Mouse (Mus musculus) adrenal gland (tissue): Measurements from ENCODE around the gene Dusp5.
"Not testable (repeated sequence)": the region's sequence is repeated elsewhere in the genome, so short reads cannot be mapped to it uniquely, and the experiment has no call there.

Experiments
- intact Hi-C: fragments of 180-260 bp; cut with DNase I; formaldehyde crosslinking; loops from one replicate; pipeline ENCODE4 v1.15.1; 2025
- long read RNA-seq, 2 experiments: library from polyadenylated mRNA; unstranded; transcript quantifications; one replicate each; pipeline ENCODE4 v2.0.0; 2020; ENCODE audit warnings: borderline replicate concordance in 1 of 2; ENCODE audit not compliant: insufficient replicate concordance in 1 of 2

Gene Dusp5
- long read RNA-seq, experiment 1: 0 reads
- long read RNA-seq, experiment 2, partial matches to known transcripts: 0 of 1 reads
- long read RNA-seq, experiment 2, other reads (novel, unspliced or antisense): 0 of 1 reads

- intact Hi-C loops: loop anchor here (5.0 kb wide), 1 partner anchor 48 kb away; no protein-coding TSS in a partner anchor
Observed at GRCm38 (mm10) chr19:53528752-53529454, at the start of gene Dusp5. Gene Dusp5, plus strand, starts transcription at chr19:53529109.

GRCm38 (mm10) chr19:53479590-53479989, 49.3 kb upstream of the Dusp5 start:
- intact Hi-C loops: no loop called here

GRCm38 (mm10) chr19:53482093-53482492, 46.8 kb upstream of the Dusp5 start:
- intact Hi-C loops: no loop called here

GRCm38 (mm10) chr19:53482527-53482926, 46.4 kb upstream of the Dusp5 start:
- intact Hi-C loops: no loop called here

- intact Hi-C loops: no loop called here
Observed at GRCm38 (mm10) chr19:53483984-53484383, 44.9 kb upstream of the Dusp5 start.

GRCm38 (mm10) chr19:53484918-53485317, 44.0 kb upstream of the Dusp5 start:
- intact Hi-C loops: no loop called here

GRCm38 (mm10) chr19:53489187-53489586, 39.7 kb upstream of the Dusp5 start:
- intact Hi-C loops: no loop called here

GRCm38 (mm10) chr19:53489910-53490309, 39.0 kb upstream of the Dusp5 start:
- intact Hi-C loops: no loop called here

- intact Hi-C loops: no loop called here
Observed at GRCm38 (mm10) chr19:53490898-53491297, 38.0 kb upstream of the Dusp5 start.

GRCm38 (mm10) chr19:53492528-53492927, 36.4 kb upstream of the Dusp5 start:
- intact Hi-C loops: no loop called here

- intact Hi-C loops: no loop called here
Observed at GRCm38 (mm10) chr19:53493866-53494265, 35.0 kb upstream of the Dusp5 start.

- intact Hi-C loops: no loop called here
Observed at GRCm38 (mm10) chr19:53497910-53498309, 31.0 kb upstream of the Dusp5 start.

- intact Hi-C loops: no loop called here
Observed at GRCm38 (mm10) chr19:53499049-53499448, 29.9 kb upstream of the Dusp5 start.

GRCm38 (mm10) chr19:53499451-53499940, 29.4 kb upstream of the Dusp5 start:
- intact Hi-C loops: no loop called here

GRCm38 (mm10) chr19:53500298-53501006, 28.5 kb upstream of the Dusp5 start:
- intact Hi-C loops: no loop called here

- intact Hi-C loops: not testable (repeated sequence)
Observed at GRCm38 (mm10) chr19:53501239-53501638, 27.7 kb upstream of the Dusp5 start.

- intact Hi-C loops: no loop called here
Observed at GRCm38 (mm10) chr19:53501765-53502164, 27.1 kb upstream of the Dusp5 start.

- intact Hi-C loops: no loop called here
Observed at GRCm38 (mm10) chr19:53502891-53503371, 26.0 kb upstream of the Dusp5 start.

GRCm38 (mm10) chr19:53504181-53504580, 24.7 kb upstream of the Dusp5 start:
- intact Hi-C loops: no loop called here

- intact Hi-C loops: no loop called here
Observed at GRCm38 (mm10) chr19:53505728-53506127, 23.2 kb upstream of the Dusp5 start.

- intact Hi-C loops: no loop called here
Observed at GRCm38 (mm10) chr19:53507497-53507896, 21.4 kb upstream of the Dusp5 start.

- intact Hi-C loops: no loop called here
Observed at GRCm38 (mm10) chr19:53511244-53511934, 17.5 kb upstream of the Dusp5 start.
